Mouse (Mus musculus) cortical plate, adult 2 months (tissue): ENCODE data around the gene Fam114a2.

Experiments used
- CTCF ChIP-seq: fragments of 200-500 bp; IDR thresholded peaks from 2 replicates; pipeline ENCODE4 v1.5.1; 2011; ENCODE audit warnings: mild to moderate bottlenecking, control low read depth, low read length; ENCODE audit not compliant: insufficient read depth; ENCODE audit errors: extremely low read depth
- POLR2A ChIP-seq: fragments of 200-500 bp; IDR thresholded peaks from 2 replicates; pipeline ENCODE4 v1.6.1; 2011; ENCODE audit warnings: mild to moderate bottlenecking, low read length, control low read depth; ENCODE audit not compliant: insufficient read depth; ENCODE audit errors: extremely low read depth

DNA sequence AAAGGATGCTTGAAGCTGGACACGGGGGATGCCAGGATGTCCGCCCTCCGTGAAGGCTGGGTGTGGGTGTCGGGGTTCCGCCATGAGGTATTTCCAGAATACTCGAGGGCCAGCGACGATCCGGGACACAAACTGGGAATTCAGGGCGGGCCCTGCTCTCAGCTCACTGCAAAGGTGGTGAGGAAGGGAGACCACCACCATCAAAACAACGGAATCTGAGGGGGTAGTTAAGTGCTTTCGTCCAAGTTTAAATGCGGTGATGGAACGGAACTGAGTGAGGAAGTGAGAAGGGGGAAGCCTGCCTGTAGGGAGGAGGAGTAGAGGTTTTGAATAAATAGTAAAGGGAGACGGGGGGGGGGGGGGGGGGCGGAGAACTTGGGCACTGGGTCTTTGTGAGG lies 333 bp upstream of the Fam114a2 start:
- TF ChIP-seq POLR2A: no peak
- TF ChIP-seq CTCF: no peak
